Mouse (Mus musculus) cerebellum, adult 18-20 months (tissue): Measurements from ENCODE around the gene Zbtb49.

ENCODE experiments used
- DNase-seq, 2 experiments: peaks; one replicate each; pipeline ENCODE4 v3.0.0; 2021

Gene Zbtb49

DNA sequence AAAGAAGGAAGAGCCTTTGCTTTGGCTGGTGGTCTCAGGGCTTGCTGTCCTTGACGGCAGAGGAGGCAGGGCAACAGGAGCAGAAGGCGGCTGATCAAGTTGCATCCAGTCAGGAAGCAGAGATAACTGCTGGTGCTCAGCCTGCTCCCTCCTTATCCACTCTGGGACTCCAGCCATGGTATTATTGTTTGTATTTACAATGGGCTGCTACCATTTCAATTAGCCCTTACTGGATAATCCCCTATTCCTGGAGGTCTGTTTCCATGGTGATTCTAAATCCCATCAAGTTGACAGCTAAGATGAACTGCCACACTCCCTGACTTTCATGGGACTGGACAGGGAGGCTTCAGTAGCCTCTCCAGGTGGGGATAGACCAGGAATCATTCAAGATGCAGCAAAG lies 25.3 kb downstream of the Zbtb49 start:
- no peak for DNase-seq

DNA sequence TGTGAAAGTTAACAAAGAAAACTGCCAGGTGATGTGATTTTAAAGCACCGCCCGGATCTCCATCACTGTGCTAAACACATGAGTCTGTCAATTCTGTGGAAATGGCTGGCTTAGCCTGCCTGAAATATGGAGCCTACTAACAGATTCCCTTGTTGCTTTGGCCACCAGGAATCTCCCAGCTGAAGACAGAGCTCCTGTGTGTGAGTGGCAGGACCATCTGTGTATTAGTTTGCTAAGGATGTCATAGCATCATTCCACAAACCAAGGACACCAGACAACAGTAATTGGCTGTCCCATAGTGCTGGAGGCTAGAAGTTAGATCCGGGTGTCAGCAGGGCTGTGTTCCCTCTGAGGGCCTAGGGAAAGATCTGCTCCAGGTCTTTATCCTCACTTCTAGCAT lies 29.4 kb downstream of the Zbtb49 start:
- DNase-seq: no peak

DNA sequence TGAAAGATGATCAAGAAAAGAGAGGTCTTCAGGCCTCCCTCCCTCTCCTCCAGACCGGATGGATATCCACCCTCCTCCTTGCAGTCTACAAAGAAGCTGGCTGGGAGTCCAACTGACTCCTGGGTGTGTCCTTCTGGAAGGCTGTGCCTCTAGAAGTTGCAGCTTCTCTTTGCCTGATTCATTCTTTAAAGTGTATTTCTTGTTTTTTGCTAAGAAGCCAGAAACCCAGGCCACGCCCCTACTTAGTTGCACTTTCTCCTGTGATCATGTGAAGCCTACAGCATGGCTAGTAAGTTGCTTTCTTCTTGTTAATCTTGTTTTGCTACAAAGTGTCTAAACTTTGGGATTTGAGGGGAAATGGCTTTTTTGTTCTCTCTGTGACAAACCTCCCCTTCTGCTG lies 33.3 kb downstream of the Zbtb49 start:
- no peak for DNase-seq

- no peak for DNase-seq
These were observed 35.5 kb downstream of the Zbtb49 start for GRCm38 (mm10) chr5:38184688-38185285.

- DNase-seq: no peak
These were observed 45.9 kb downstream of the Zbtb49 start for GRCm38 (mm10) chr5:38174256-38174912.

DNA sequence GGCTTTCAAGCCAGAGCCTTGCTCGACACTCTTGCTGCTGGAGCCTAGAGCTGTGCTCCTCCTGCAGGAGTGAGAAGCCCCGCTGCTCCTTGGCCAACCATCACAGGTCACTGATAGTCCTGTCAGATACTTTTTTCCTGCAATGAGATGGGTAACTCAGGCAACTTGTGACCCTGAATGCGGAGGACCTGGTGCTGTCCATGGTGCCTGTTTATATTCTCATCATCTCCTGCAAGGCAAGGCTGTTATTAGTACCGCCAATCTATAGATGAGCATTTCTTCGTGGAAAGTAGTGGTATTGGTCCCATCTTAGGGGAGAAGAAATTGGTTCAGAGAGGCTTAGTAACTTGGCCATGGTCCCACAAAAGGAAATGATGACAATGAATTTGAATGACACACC lies 46.5 kb downstream of the Zbtb49 start:
- DNase-seq: no peak

DNA sequence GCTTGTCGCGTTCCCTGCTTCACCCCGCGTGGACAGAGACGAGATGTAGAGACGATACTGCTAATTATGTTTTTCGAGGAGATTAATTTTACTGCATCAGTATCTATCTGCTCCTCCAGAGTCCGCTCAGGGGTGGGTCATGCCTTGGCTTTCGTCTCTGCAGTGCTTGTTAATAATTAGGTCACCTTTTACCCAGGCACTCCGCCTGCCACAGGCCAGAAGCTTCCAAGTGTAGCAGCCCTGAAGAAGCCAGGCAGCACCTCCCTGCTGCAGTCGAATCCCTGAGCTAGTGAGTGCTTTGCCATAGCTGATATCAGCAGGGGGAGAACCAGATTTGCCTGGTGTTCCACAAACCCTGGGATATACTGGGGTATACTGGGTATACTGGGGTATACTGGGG lies 51.8 kb downstream of the Zbtb49 start:
- peak in 1 of 2 experiments; percentile 11 for DNase-seq

- no peak for DNase-seq
These were observed 60.4 kb downstream of the Zbtb49 start, which contains the start of gene Nsg1 for GRCm38 (mm10) chr5:38159634-38160413. TSS of gene Nsg1 (minus strand) at chr5:38159907.

DNA sequence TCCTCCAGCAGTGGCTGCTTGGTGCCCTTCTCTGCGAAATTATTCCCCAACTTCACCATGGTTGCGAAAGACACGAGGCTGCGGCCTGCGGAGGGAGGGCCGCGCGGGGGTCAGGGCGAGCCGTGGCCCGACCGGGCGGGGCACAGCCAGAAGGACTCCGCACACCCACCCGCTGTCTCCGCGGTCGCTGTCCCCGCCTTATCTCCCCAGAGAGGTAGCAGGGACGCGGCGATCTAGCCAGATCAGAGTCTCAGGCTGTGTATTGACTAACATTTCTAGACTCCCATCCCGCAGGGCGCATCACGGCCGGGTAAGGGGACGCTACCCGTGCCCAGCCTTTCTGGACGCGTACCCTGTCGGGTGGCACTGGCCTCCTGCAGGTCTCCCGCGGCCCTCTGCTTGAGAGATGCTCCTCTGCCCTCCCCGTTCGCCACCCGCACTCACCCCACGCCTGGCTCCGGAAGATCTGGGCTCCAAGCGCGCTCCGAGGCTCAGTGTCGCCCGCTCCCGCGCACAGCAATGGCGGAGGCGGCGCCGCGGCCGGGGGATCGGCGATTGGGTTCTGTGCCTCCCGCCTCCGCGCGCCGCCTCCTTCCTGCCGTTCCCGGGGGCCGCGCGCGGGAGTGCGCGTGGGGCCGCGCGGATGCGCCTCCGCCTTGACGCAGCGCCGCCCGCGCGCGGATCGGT lies 61.2 kb downstream of the Zbtb49 start:
- peak; percentile 89 to 94 for DNase-seq

DNA sequence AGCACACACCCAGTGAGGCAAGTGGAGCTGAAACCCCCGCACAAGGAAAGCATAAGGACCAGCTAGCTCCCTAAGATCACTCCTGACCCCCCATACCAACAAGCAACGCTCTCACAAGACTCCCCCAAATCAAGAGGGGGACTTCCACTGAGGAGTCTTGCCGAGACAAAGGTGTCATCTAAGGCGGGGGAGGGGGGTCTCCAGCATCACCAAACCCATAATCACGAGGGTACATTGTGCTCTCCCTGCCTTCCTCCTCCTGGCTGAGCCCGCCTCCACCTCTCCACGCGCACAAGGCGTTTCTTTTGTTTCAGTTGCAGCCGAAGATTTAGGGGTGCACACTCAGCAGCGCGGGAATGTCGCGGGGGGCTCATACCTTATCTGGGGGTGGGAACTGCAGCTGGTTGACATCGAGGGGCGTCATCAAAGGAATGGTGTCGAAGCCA lies 61.7 kb downstream of the Zbtb49 start:
- peak; percentile 34 to 50 for DNase-seq

DNA sequence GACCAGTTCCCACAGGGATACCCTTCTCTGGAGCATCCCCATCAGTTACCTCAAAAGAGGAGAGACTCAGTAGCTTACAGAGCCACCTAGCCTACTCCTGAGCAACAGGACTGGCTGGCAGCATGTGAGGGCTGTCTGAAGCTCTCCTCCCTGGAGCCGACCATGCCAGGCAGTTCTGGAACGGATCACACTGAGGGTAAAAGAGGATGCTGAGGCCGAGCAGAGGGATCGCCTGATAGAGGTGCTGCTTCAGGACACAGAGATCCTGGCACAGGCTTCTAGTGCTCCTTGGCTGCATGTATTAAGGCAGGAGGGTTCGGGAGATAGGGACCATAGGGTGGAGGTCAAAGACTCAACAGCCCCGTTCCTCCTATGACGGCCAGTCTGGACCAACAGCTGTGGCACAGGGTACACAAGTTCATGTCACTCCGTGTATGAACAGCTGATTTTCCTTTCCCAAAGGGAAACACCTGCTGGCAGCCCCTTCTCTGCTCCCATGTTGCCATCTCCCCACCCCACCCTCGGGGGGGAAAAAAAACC lies 62.7 kb downstream of the Zbtb49 start:
- peak; percentile 61 to 70 for DNase-seq

DNA sequence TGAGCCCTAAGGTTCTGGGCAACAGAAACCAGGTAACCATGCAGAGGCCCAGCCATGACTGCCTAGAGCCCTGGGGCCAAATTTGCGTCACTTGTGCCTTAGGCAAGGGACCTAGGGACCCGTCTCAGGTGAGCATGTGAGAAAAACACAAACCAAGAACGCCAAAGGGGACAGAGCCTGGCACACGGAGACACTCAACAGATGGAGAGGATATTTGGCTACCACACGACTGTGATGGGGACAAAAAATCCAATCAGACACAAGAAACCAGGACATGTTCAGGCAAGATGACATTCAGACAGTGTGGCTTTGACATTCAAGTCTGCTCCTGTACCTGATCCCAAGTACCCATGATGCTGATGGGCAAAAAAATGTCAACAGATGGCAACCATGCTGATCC lies 66.6 kb downstream of the Zbtb49 start:
- DNase-seq: peak; percentile 69 to 71

GRCm38 (mm10) chr5:38152201-38153108 lies 67.8 kb downstream of the Zbtb49 start:
- peak; percentile 58 to 68 for DNase-seq

GRCm38 (mm10) chr5:38151264-38151663 lies 69.0 kb downstream of the Zbtb49 start:
- peak in 1 of 2 experiments; percentile 64 for DNase-seq

- DNase-seq: no peak
These were observed 73.7 kb downstream of the Zbtb49 start for GRCm38 (mm10) chr5:38146524-38146923.

- DNase-seq: no peak
These were observed 79.4 kb downstream of the Zbtb49 start for GRCm38 (mm10) chr5:38140893-38141292.
